Mouse (Mus musculus) CH12.LX (cell line): ENCODE measurements around the gene Haao. TPM values are rescaled to one million over a fixed set of nuclear protein-coding genes. Genes with fewer than 3 reads are reported as not detected.

Experiments used
- DNase-seq: peaks from one replicate; pipeline ENCODE4 v3.0.0-alpha.2; 2013; ENCODE audit errors: extremely low read depth
- H3K27ac ChIP-seq: 2 replicates; pipeline ENCODE4 v1.5.1; 2012; ENCODE audit warnings: low read depth, mild to moderate bottlenecking, control low read depth, moderate library complexity; ENCODE audit not compliant: insufficient read depth
- H3K27me3 ChIP-seq: replicated peaks from 2 replicates; pipeline ENCODE3; 2012; ENCODE audit warnings: inconsistent platforms
- H3K36me3 ChIP-seq, 2 experiments: replicated peaks in 1 of 2; 2 replicates each; pipeline versions ENCODE3 to v1.6.1; 2012; ENCODE audit warnings: inconsistent platforms in 1 of 2, low read length in 1 of 2, mild to moderate bottlenecking in 1 of 2, mixed read lengths in 1 of 2, moderate library complexity in 1 of 2; ENCODE audit not compliant: control insufficient read depth in 1 of 2, insufficient read depth in 1 of 2
- H3K4me1 ChIP-seq, 2 experiments: 2 replicates each; pipeline ENCODE4 v1.6.1; 2012; ENCODE audit warnings: inconsistent platforms in 1 of 2, moderate library complexity in 1 of 2; ENCODE audit not compliant: insufficient read depth in 2 of 2, control insufficient read depth in 1 of 2
- H3K4me2 ChIP-seq: 2 replicates; pipeline ENCODE4 v1.6.1; 2012; ENCODE audit warnings: low read depth, mild to moderate bottlenecking, control low read depth; ENCODE audit not compliant: poor library complexity, insufficient read depth, severe bottlenecking
- H3K4me3 ChIP-seq, 3 experiments: fragments of 150-350 bp in 1 of 3; sonication (generic) in 1 of 3; replicated peaks in 1 of 3; 2 replicates each; pipeline versions ENCODE3 to v1.5.1; 2011 to 2012; ENCODE audit warnings: low read depth in 2 of 3, low read length in 2 of 3, mild to moderate bottlenecking in 2 of 3, moderate library complexity in 2 of 3, control low read depth in 1 of 3, improper control_type of control experiment in 1 of 3, inconsistent platforms in 1 of 3, mixed read lengths in 1 of 3; ENCODE audit not compliant: poor library complexity in 1 of 3
- H3K79me2 ChIP-seq: replicated peaks from 2 replicates; pipeline ENCODE4 v1.6.1; 2012; ENCODE audit warnings: mild to moderate bottlenecking, moderate library complexity; ENCODE audit not compliant: control insufficient read depth, poor library complexity, insufficient read depth, severe bottlenecking; ENCODE audit errors: extremely low read depth
- H3K9ac ChIP-seq: 2 replicates; pipeline ENCODE4 v1.6.1; 2012; ENCODE audit warnings: low read depth, mild to moderate bottlenecking, control low read depth, moderate library complexity; ENCODE audit not compliant: insufficient read depth
- H3K9me3 ChIP-seq: replicated peaks from 2 replicates; pipeline ENCODE3; 2012; ENCODE audit warnings: low read length, inconsistent platforms, mixed read lengths
- CTCF ChIP-seq, 2 experiments: IDR thresholded peaks in 1 of 2; conservative IDR thresholded peaks in 1 of 2; 2 replicates each; pipeline ENCODE4 v1.5.1; 2011 to 2012; ENCODE audit warnings: low read depth in 2 of 2, low read length in 2 of 2, improper control_type of control experiment in 1 of 2, inconsistent platforms in 1 of 2, mild to moderate bottlenecking in 1 of 2, moderate library complexity in 1 of 2
- IRF4 ChIP-seq: IDR thresholded peaks from 2 replicates; pipeline ENCODE4 v1.6.1; 2014; ENCODE audit warnings: low read depth, mild to moderate bottlenecking, inconsistent platforms, low read length, improper control_type of control experiment
- JUND ChIP-seq: conservative IDR thresholded peaks from 2 replicates; pipeline ENCODE4 v1.6.1; 2011; ENCODE audit warnings: low read depth, low read length, improper control_type of control experiment
- MAFK ChIP-seq: IDR thresholded peaks from 2 replicates; pipeline ENCODE4 v1.6.1; 2011; ENCODE audit warnings: low read length, improper control_type of control experiment; ENCODE audit not compliant: insufficient replicate concordance
- PAX5 ChIP-seq: IDR thresholded peaks from 2 replicates; pipeline ENCODE4 v1.6.1; 2012; ENCODE audit warnings: low read length, inconsistent platforms, mixed read lengths
- POLR2A ChIP-seq: IDR thresholded peaks from 2 replicates; pipeline ENCODE4 v1.6.1; 2011; ENCODE audit warnings: low read depth, mild to moderate bottlenecking, improper control_type of control experiment, low read length
- POLR2AphosphoS2 ChIP-seq: IDR thresholded peaks from 2 replicates; pipeline ENCODE4 v1.6.1; 2011; ENCODE audit warnings: low read depth, low read length, improper control_type of control experiment
- RAD21 ChIP-seq: IDR thresholded peaks from 2 replicates; pipeline ENCODE4 v1.6.1; 2011; ENCODE audit warnings: low read depth, mild to moderate bottlenecking, low read length, improper control_type of control experiment, moderate library complexity
- RCOR1 ChIP-seq: conservative IDR thresholded peaks from 2 replicates; pipeline ENCODE4 v1.6.1; 2012; ENCODE audit warnings: low read depth, mild to moderate bottlenecking, inconsistent platforms, low read length, improper control_type of control experiment
- SMC3 ChIP-seq: IDR thresholded peaks from 2 replicates; pipeline ENCODE4 v1.6.1; 2011; ENCODE audit warnings: low read depth, low read length, improper control_type of control experiment
- UBTF ChIP-seq: IDR thresholded peaks from 2 replicates; pipeline ENCODE4 v1.6.1; 2012; ENCODE audit warnings: low read depth, mild to moderate bottlenecking, inconsistent platforms, low read length, improper control_type of control experiment, moderate library complexity
- USF1 ChIP-seq: IDR thresholded peaks from 2 replicates; pipeline ENCODE4 v1.6.1; 2014; ENCODE audit warnings: low read depth, mild to moderate bottlenecking, inconsistent platforms, low read length, improper control_type of control experiment
- USF2 ChIP-seq: conservative IDR thresholded peaks from 2 replicates; pipeline ENCODE4 v1.6.1; 2011; ENCODE audit warnings: low read depth, low read length, improper control_type of control experiment
- ZMIZ1 ChIP-seq: IDR thresholded peaks from 2 replicates; pipeline ENCODE4 v1.6.1; 2012; ENCODE audit warnings: low read depth, mild to moderate bottlenecking, inconsistent platforms, low read length, improper control_type of control experiment
- dilution Hi-C: fragments of 300-500 bp; cut with MboI; formaldehyde crosslinking; loops from 2 replicates; pipeline ENCODE4 v1.14.3; 2020; ENCODE audit warnings: low sequenced_read_pairs; ENCODE audit not compliant: extremely low pct_unique_long_range_greater_than_20kb, extremely low pct_ligation_motif_present
- in situ Hi-C: fragments of 300-500 bp; cut with MboI; formaldehyde crosslinking; loops from 3 replicates; pipeline ENCODE4 v1.14.3; 2019; ENCODE audit warnings: low sequenced_read_pairs, low pct_ligation_motif_present, low pct_unique_long_range_greater_than_20kb, mixed read lengths
- polyA plus RNA-seq: library from polyadenylated mRNA; unstranded; fragments of >175 nt; gene quantifications from 2 replicates; pipeline ENCODE4 v1.2.1, GENCODE M21; 2012; ENCODE audit warnings: low read depth; ENCODE audit not compliant: insufficient read length
- total RNA-seq, 2 experiments: library from RNA; depleted of rRNA; stranded (reverse); fragments of 300-350 nt in 1 of 2; fragments of >200 nt in 1 of 2; gene quantifications; 2 replicates each; pipeline ENCODE4 v1.2.3; 2012 to 2014

The Haao gene
- total and polyA plus RNA-seq, 3 experiments, result 18.6 to 30.6 (median 19.1) TPM

GRCm38 (mm10) chr17:83874610-83875009 is 26.8 kb upstream of the Haao start:
- no peak overlapping the region for H3K9ac ChIP-seq
- H3K4me1 ChIP-seq, result peaks cover 0 to 25% of the 10 kb centered on the region in 2 experiments; a peak in 2 of 4 replicates
- no peak for DNase-seq
- dilution Hi-C loops (no loop called here), in situ Hi-C loops (loop anchor here (10.0 kb wide), 1 partner anchor 320 kb away; no protein-coding TSS in a partner anchor)
- H3K4me2 ChIP-seq, result no peak overlapping the region
- no peak overlapping the region for H3K4me3 ChIP-seq
- TF ChIP-seq USF1 (no peak), MAFK (no peak)
- no peaks in the 10 kb centered on the region for H3K9me3 ChIP-seq
- no peak overlapping the region for H3K27ac ChIP-seq
- H3K27me3 ChIP-seq, result no peaks in the 10 kb centered on the region
- no peaks in the 10 kb centered on the region for H3K79me2 ChIP-seq
- no peaks in the 10 kb centered on the region for H3K36me3 ChIP-seq

- no peak overlapping the region for H3K4me3 ChIP-seq
- no peak for DNase-seq
- H3K9ac ChIP-seq, result no peak overlapping the region
- H3K36me3 ChIP-seq, result no peaks in the 10 kb centered on the region
- dilution Hi-C loops (no loop called here), in situ Hi-C loops (loop anchor here (10.0 kb wide), 1 partner anchor 321 kb away; no protein-coding TSS in a partner anchor)
- no peaks in the 10 kb centered on the region for H3K9me3 ChIP-seq
- TF ChIP-seq POLR2AphosphoS2 (no peak), USF1 (no peak), RCOR1 (no peak), POLR2A (no peak), JUND (no peak), ZMIZ1 (no peak), IRF4 (no peak), UBTF (no peak)
- H3K27me3 ChIP-seq, result no peaks in the 10 kb centered on the region
- H3K4me2 ChIP-seq, result no peak overlapping the region
- H3K27ac ChIP-seq, result no peak overlapping the region
- peaks cover 0 to 25% of the 10 kb centered on the region in 2 experiments; a peak in 2 of 4 replicates for H3K4me1 ChIP-seq
- no peaks in the 10 kb centered on the region for H3K79me2 ChIP-seq
Observed at GRCm38 (mm10) chr17:83873363-83874141, 25.8 kb upstream of the Haao start.

GRCm38 (mm10) chr17:83872806-83873348 is 25.1 kb upstream of the Haao start:
- TF ChIP-seq POLR2A, result no peak
- TF ChIP-seq USF2, result no peak
- TF ChIP-seq CTCF (conservative IDR thresholded peaks at IDR 0.05 in 1 of 2, IDR thresholded peaks at IDR 0.05 in 1 of 2; ENCODE audit: low read depth in 2 of 2, low read length in 2 of 2), result peak; percentile 84 to 85
- TF ChIP-seq RAD21, result peak; percentile 87
- TF ChIP-seq PAX5, result no peak
- peak; percentile 60 for TF ChIP-seq SMC3
- no peak overlapping the region for H3K27ac ChIP-seq
- H3K9me3 ChIP-seq, result no peaks in the 10 kb centered on the region
- H3K4me3 ChIP-seq, result no peak overlapping the region
- H3K79me2 ChIP-seq, result no peaks in the 10 kb centered on the region
- peak; percentile 88 for DNase-seq
- H3K9ac ChIP-seq, result no peak overlapping the region
- dilution Hi-C loops (no loop called here), in situ Hi-C loops (loop anchor here (10.0 kb wide), 1 partner anchor 322 kb away; no protein-coding TSS in a partner anchor)
- peaks cover 0 to 25% of the 10 kb centered on the region in 2 experiments; a peak in 2 of 4 replicates for H3K4me1 ChIP-seq
- no peaks in the 10 kb centered on the region for H3K27me3 ChIP-seq
- no peaks in the 10 kb centered on the region for H3K36me3 ChIP-seq
- H3K4me2 ChIP-seq, result 0 out of 2 replicates have a peak overlapping the region, but pooled peaks have one; percentile 8
